Mouse (Mus musculus): Measurements from ENCODE around the gene Gtf2a1. TPM values are rescaled to one million over a fixed set of nuclear protein-coding genes. Genes with fewer than 3 reads are reported as not detected.
"Not testable (repeated sequence)": the region's sequence is repeated elsewhere in the genome, so short reads cannot be mapped to it uniquely, and the experiment has no call there.

Gtf2a1 gene
- polyA plus RNA-seq, 1 experiment from 2014 or later: 61.1 TPM

DNA sequence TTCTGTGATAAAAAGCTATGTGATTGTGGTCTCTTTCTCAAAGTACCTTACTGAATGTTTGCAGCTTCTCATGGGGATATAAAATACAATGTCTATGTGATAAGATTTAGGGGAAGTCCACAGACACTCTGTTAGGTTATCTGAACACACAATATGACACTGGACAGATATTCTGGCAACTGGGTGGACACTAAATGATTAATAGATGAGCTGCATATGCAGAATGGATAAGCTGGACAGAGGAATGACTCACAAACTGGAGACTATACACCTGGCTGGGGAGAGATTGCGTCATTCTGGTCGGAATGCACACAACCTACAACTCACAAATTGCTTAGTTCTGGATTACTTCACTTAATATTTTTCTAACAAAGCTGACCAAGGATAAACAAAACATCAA lies 10.6 kb downstream of the Gtf2a1 start:
- Histone ChIP-seq H3K4me1 (no peaks in the 10 kb centered on the region), H3K36me3 (peaks cover 32% of the 10 kb centered on the region), H3K27ac (no peak overlapping the region), H3K9me3 (no peaks in the 10 kb centered on the region), H3K9ac (no peak overlapping the region), H3K4me2 (replicated peaks) (no peak overlapping the region), H3K27me3 (no peaks in the 10 kb centered on the region), H3K4me3 (no peak overlapping the region)
- 98% methylated on average over 2 of the region's 2 CpGs for WGBS
- ATAC-seq (ENCODE audit: insufficient number of reproducible peaks, insufficient read depth, low FRiP score, low TSS enrichment): no peak

GRCm38 (mm10) chr12:91571708-91572107 lies 18.6 kb downstream of the Gtf2a1 start:
- H3K4me1 ChIP-seq: no peaks in the 10 kb centered on the region
- no peak overlapping the region for H3K4me3 ChIP-seq
- H3K9me3 ChIP-seq: no peaks in the 10 kb centered on the region
- no peaks in the 10 kb centered on the region for H3K27me3 ChIP-seq
- no peak overlapping the region for H3K9ac ChIP-seq
- WGBS: 79% methylated on average over 2 of the region's 2 CpGs
- H3K36me3 ChIP-seq: peaks cover 64% of the 10 kb centered on the region
- ATAC-seq (ENCODE audit: insufficient number of reproducible peaks, insufficient read depth, low FRiP score, low TSS enrichment): no peak
- no peak overlapping the region for H3K4me2 ChIP-seq (replicated peaks)
- no peak overlapping the region for H3K27ac ChIP-seq

GRCm38 (mm10) chr12:91569255-91569654 lies 21.0 kb downstream of the Gtf2a1 start:
- ATAC-seq (ENCODE audit: insufficient number of reproducible peaks, insufficient read depth, low FRiP score, low TSS enrichment): no peak
- Histone ChIP-seq H3K9me3 (no peaks in the 10 kb centered on the region), H3K4me1 (no peaks in the 10 kb centered on the region), H3K27ac (no peak overlapping the region), H3K36me3 (peaks cover 68% of the 10 kb centered on the region), H3K4me3 (no peak overlapping the region), H3K27me3 (no peaks in the 10 kb centered on the region), H3K9ac (no peak overlapping the region), H3K4me2 (replicated peaks) (no peak overlapping the region)
- WGBS: 85% methylated on average over 3 of the region's 3 CpGs

DNA sequence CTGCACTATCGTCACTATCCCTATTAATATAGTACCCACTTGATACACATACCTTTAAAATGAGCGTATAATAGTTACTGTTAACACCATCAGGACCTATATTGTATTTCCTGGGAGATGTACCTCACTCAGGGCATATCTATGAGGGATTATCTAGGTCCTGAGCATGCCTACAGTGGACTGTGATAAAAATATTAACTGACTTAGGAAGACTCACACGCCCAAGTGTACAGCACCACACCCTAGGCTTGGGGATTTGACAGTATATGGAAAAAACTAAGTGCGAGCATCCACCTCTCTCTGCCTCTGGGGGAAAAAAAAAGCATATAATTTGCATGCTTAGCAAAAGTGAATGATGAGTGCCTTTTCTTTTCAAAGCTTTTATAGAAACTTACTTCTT lies 23.1 kb downstream of the Gtf2a1 start:
- Histone ChIP-seq H3K9me3 (no peaks in the 10 kb centered on the region), H3K36me3 (peaks cover 68% of the 10 kb centered on the region), H3K4me2 (replicated peaks) (no peak overlapping the region), H3K9ac (no peak overlapping the region), H3K27me3 (no peaks in the 10 kb centered on the region), H3K27ac (no peak overlapping the region), H3K4me3 (no peak overlapping the region), H3K4me1 (no peaks in the 10 kb centered on the region)
- WGBS: 94% methylated on average over 4 of the region's 4 CpGs
- no peak for ATAC-seq (ENCODE audit: insufficient number of reproducible peaks, insufficient read depth, low FRiP score, low TSS enrichment)

GRCm38 (mm10) chr12:91558152-91558551 lies 32.1 kb downstream of the Gtf2a1 start:
- WGBS: 83% methylated on average over 4 of the region's 4 CpGs
- not testable (repeated sequence) for H3K9me3 ChIP-seq; H3K4me2 ChIP-seq (replicated peaks); H3K4me3 ChIP-seq; H3K27me3 ChIP-seq; H3K9ac ChIP-seq; ATAC-seq (ENCODE audit: insufficient number of reproducible peaks, insufficient read depth, low FRiP score, low TSS enrichment); H3K4me1 ChIP-seq; H3K27ac ChIP-seq
- H3K36me3 ChIP-seq: peaks cover 19% of the 10 kb centered on the region

DNA sequence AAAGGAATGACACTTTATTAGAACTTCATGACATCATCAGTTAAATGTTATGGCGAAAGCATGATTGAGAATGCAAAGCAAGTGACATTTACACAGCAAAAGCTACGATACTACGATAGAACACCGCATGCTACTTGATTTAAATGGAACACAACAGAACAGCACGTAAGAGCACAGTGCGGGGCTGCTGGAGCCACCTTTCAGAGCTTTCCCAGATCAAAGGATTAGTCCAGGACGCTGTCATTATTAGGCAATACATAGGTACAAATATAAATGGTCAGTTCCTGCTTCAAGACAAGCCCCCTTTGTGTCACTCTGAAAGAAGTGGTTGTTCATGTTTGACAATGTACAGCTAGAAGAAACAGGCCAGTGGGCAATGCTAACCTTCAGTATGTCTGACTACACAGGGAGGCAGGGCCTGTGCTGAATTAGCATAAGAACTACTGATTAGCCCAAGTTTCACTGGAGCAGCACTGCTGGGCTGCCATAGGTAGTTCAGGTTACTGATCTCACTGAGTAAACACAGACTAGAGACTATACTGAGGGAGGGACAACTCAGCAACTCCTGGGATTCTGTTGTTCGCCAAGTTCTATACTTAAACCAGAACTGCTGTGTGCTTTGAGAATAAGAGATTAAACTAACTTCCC lies 32.8 kb downstream of the Gtf2a1 start:
- not testable (repeated sequence) for H3K4me1 ChIP-seq; H3K27ac ChIP-seq; H3K9ac ChIP-seq; H3K27me3 ChIP-seq; H3K9me3 ChIP-seq; H3K4me3 ChIP-seq; H3K4me2 ChIP-seq (replicated peaks); ATAC-seq (ENCODE audit: insufficient number of reproducible peaks, insufficient read depth, low FRiP score, low TSS enrichment)
- WGBS: 79% methylated on average over 8 of the region's 8 CpGs
- peaks cover 12% of the 10 kb centered on the region for H3K36me3 ChIP-seq

DNA sequence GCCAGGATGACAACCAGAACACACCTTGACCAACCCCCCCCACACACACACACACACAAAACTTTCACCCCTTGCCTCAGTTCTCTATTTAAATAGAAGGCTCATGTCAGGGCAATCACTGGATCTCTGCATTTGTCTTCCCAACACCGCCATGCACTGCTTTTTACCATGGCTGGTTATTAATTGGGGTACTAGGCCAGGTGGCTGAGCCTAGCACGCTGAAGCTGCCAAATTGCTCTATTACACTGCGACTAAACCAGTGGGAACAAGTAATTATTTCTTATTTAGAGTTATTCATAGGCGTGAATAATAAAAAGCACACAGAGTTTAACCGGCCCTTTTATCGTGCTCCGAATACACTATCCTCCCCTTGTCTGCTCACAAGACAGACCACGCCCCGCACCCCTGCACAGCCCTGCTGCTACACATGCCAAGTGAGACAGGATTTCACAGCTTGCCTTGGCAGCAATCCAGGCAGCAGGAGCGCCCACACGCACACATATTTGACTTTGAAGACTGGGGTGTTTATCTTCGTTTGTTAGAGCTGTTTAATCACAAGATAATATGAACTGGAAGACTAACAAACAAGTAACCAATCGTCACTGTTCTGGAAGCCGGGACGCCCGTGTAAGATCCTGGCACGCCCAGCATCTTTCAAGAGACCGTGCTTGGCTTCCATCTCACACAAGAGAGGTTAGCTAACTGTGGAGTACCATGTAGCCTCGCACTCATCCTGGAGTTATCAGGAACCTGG lies 38.3 kb downstream of the Gtf2a1 start:
- H3K4me2 ChIP-seq (replicated peaks): no peak overlapping the region
- H3K9me3 ChIP-seq: no peaks in the 10 kb centered on the region
- peaks cover 8% of the 10 kb centered on the region for H3K36me3 ChIP-seq
- H3K4me1 ChIP-seq: no peaks in the 10 kb centered on the region; the same call in 1 of the 2 replicates
- ATAC-seq (ENCODE audit: insufficient number of reproducible peaks, insufficient read depth, low FRiP score, low TSS enrichment): 0 out of 2 replicates have a peak, but pooled peaks have one; percentile 69
- no peaks in the 10 kb centered on the region for H3K27me3 ChIP-seq
- H3K9ac ChIP-seq: no peak overlapping the region
- H3K27ac ChIP-seq: no peak overlapping the region
- H3K4me3 ChIP-seq: no peak overlapping the region
- 79% methylated on average over 19 of the region's 19 CpGs for WGBS

DNA sequence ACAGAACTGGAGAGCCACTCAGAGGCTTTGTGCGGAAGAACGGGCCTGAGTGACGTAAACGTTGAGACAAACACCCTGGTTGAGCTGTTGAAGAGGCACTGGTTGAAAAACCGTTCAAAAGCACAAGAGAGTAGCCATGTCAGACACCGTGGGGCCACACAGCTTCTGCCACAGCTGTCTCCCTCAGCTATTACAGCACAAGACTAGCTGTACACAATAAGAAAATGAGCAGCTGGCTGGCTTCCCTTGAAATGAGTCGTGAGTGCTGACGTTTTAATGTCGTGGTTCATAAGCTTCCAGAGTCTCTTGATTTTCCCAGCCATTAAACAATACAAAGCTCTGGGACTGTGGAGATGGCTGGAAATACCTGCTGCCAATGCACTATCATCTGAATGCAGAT lies 40.8 kb downstream of the Gtf2a1 start:
- ATAC-seq (ENCODE audit: insufficient number of reproducible peaks, insufficient read depth, low FRiP score, low TSS enrichment): no peak
- no peak overlapping the region for H3K4me2 ChIP-seq (replicated peaks)
- H3K4me3 ChIP-seq: no peak overlapping the region
- no peak overlapping the region for H3K9ac ChIP-seq
- 82% methylated on average over 9 of the region's 9 CpGs for WGBS
- no peaks in the 10 kb centered on the region for H3K27me3 ChIP-seq
- H3K27ac ChIP-seq: no peak overlapping the region
- no peaks in the 10 kb centered on the region for H3K9me3 ChIP-seq
- H3K36me3 ChIP-seq: peaks cover 6% of the 10 kb centered on the region; the same call in 1 of the 2 replicates
- H3K4me1 ChIP-seq: no peaks in the 10 kb centered on the region; the same call in 1 of the 2 replicates

DNA sequence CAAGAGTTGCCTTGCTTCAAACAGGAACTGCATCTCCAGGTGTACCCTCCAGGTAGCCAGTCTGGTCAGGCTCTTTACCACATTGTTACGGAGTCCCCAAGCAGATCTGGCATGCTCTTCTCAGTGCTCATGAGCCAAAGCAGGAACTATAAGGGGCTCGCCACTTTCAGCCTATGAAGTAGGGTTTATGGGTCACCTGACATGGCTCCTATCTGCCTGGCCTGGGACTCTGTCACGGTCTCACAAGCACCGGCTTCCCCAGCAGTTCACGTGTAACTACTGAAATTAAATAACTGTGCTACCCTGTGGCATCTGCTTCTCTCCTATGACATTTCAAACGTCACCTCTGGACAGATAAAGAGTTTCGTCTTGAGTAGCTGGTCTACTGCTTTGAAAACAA lies 50.1 kb downstream of the Gtf2a1 start:
- whole genome bisulfite sequencing: 85% methylated on average over 7 of the region's 7 CpGs
- ATAC-seq (ENCODE audit: insufficient number of reproducible peaks, insufficient read depth, low FRiP score, low TSS enrichment): no peak
- H3K4me1 ChIP-seq: no peaks in the 10 kb centered on the region
- no peaks in the 10 kb centered on the region for H3K9me3 ChIP-seq
- no peak overlapping the region for H3K4me3 ChIP-seq
- H3K9ac ChIP-seq: no peak overlapping the region
- no peaks in the 10 kb centered on the region for H3K36me3 ChIP-seq
- H3K27ac ChIP-seq: no peak overlapping the region
- no peaks in the 10 kb centered on the region for H3K27me3 ChIP-seq
- H3K4me2 ChIP-seq (replicated peaks): no peak overlapping the region

- WGBS: 73% methylated on average over 6 of the region's 6 CpGs
- Histone ChIP-seq H3K36me3 (no peaks in the 10 kb centered on the region), H3K4me3 (no peak overlapping the region), H3K9ac (no peak overlapping the region), H3K4me1 (no peaks in the 10 kb centered on the region), H3K4me2 (replicated peaks) (no peak overlapping the region), H3K9me3 (no peaks in the 10 kb centered on the region), H3K27ac (no peak overlapping the region), H3K27me3 (no peaks in the 10 kb centered on the region)
- no peak for ATAC-seq (ENCODE audit: insufficient number of reproducible peaks, insufficient read depth, low FRiP score, low TSS enrichment)
Measured at GRCm38 (mm10) chr12:91534514-91534913, 55.8 kb downstream of the Gtf2a1 start.

DNA sequence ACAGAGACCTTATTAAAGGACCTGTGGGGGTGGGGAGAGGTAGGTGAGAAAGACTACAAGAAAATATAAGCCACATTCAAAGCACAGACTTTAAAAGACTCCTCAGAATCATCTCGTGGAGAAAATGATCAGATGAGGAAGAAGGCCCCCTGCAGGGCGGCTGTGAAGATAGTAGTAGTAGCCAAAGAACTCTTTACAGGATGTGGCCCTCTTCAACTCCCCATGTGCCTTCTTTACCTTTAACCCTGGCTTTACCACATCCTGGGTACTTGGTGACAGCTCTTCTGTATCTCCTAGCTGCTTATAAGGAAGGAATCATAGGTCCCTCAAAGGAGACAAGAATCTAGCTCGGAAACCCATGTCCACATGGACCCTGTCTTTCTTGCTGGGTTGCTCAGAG lies 66.7 kb downstream of the Gtf2a1 start:
- 69% methylated on average over 3 of the region's 3 CpGs for WGBS
- ATAC-seq (ENCODE audit: insufficient number of reproducible peaks, insufficient read depth, low FRiP score, low TSS enrichment): no peak

DNA sequence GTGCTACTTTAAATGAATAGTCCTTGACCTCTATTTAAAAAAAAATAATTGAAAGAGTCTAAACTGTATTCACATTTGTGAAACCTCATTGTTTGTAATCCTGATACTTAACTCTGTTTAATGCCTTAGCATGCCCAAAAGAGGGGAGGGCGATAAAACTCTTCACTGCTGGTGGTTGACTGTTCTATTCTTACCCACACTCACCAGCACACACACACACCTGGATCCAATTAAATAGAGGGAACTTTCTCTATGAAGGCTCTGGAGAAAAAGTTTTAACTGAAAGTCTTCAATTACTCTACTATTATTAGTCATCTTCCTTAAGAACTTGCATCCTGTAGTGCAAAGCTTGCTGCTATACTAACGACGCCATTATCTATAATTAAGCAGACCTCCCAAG lies 72.5 kb downstream of the Gtf2a1 start:
- no peak overlapping the region for H3K4me2 ChIP-seq (replicated peaks)
- 0 out of 2 replicates have a peak, but pooled peaks cover 5% of the 10 kb centered on the region for H3K4me1 ChIP-seq
- H3K4me3 ChIP-seq: no peak overlapping the region
- 30% methylated on average over 3 of the region's 3 CpGs for WGBS
- H3K9me3 ChIP-seq: no peaks in the 10 kb centered on the region
- no peak overlapping the region for H3K9ac ChIP-seq
- no peak overlapping the region for H3K27ac ChIP-seq
- H3K27me3 ChIP-seq: no peaks in the 10 kb centered on the region
- no peaks in the 10 kb centered on the region for H3K36me3 ChIP-seq
- no peak for ATAC-seq (ENCODE audit: insufficient number of reproducible peaks, insufficient read depth, low FRiP score, low TSS enrichment)

More for the DNA sequence above, 66.7 kb downstream of the Gtf2a1 start:
- Histone ChIP-seq H3K4me2 (replicated peaks) (no peak overlapping the region), H3K4me1 (no peaks in the 10 kb centered on the region), H3K27ac (no peak overlapping the region), H3K9me3 (no peaks in the 10 kb centered on the region), H3K4me3 (no peak overlapping the region), H3K9ac (no peak overlapping the region), H3K36me3 (no peaks in the 10 kb centered on the region), H3K27me3 (no peaks in the 10 kb centered on the region)
